Mouse (Mus musculus) mouse trophoblast stem cell (cell line): ENCODE data around the gene Bmp8b.
"Not testable (repeated sequence)": the region's sequence is repeated elsewhere in the genome, so short reads cannot be mapped to it uniquely, and the experiment has no call there.

Experiments
- in situ Hi-C, 2 experiments: fragments of 300-500 bp; cut with MseI, MboI; formaldehyde crosslinking; loops; 2 replicates in 1 of 2; 3 replicates in 1 of 2; pipeline ENCODE4 v1.15.1; 2025

Gene Bmp8b

DNA sequence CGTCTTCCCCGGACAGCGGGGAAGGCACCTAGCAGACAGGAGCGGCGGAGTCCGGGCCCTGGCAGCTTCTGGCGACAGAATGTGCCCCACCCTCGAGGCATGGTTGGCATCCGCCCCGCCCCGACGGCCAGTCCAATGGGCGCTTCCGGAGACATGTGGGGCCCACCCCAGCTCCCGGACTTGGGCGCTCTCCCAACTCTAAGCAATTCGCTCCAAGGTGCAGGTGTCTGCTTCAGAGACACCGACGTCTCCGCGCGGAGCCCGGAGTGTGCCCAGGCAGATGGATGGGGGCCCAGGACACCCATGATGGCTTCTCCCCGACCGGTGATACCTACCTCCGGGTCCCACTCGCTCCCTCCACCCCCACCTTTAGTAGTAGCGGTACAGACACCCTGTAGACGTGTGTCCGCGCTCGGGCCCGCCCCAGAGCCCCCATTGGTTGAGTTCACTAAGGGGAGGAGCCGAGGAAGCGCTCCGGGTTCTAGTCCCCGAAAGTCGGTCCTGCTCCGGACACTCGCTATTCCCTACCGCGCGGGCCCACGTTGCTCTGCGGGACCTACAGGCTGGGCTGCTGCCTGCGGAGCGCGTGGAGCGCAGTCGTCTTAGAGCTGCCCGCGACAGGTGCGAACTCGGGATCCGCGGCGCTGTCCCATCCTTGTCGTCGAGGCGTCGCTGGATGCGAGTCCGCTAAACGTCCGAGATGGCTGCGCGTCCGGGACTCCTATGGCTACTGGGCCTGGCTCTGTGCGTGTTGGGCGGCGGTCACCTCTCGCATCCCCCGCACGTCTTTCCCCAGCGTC, at the start of gene Bmp8b:
TSS of gene Bmp8b (plus strand) at position 515 of the 800 bp plus-strand sequence.
- in situ Hi-C loops, result no loop called here

DNA sequence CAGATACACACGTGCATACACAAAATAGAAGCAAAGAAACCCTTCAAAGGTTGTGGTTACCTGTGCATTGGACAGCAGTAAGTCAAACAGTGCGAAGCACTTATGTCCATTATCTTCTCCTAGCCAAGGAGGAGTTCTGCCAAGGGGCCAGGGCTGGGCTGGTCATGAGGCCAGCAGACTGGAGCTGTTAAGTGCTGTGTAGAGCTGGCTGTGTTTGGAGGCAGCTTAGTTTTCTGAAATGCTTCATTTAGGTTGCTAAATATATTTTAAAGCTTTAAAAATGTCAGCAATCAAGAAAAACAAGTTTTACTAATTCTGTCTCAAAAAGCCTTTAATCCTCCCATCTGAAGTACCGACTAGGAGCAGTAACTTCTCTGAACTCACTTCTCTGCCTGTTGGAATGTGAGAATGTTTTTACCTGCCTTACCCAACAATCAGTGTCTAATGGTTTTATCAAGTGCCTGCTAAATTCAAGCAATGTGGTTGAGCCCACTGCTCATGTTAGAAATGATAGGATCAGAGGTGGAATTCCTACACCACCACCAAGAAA, 48.3 kb upstream of the Bmp8b start:
- in situ Hi-C loops, result no loop called here

DNA sequence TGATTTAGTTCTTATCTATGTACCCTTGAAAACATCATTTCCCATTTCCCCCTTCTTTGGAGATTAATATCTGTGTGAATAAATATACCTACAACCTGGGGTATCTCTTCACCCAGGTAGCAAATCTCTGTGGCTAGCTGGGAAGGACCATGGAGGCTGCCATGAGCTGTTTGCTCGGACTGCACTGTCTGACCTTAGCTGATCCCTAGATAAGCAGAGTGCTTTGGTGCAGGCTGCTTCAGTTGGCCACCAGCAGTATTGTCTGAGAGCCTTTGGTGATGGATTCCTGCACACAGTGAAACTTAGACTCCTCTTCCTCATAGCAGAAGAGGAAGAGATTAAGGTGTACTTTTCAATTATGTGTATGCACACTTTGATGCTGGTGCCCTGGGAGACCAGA, 47.0 kb upstream of the Bmp8b start:
- in situ Hi-C loops, result no loop called here

DNA sequence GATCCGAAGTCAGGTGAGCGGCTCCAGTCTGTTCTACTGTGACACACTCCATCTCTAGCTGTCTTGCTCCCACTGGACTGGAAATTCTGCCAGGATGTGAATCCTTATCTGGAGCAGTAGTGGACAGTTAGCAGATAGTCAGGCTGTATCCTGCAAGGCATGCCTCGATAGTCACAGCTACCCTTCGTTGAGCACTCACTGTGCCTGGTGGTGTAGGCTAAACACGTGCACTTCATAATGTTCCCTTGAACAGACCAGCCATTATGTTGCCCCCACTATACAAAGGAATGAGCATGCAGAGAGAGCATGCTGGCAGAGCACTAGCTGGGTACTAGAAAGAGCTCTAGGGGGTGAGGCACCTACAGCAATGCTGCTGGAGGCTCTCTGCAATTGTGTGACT, 43.2 kb upstream of the Bmp8b start:
- in situ Hi-C loops, result no loop called here

DNA sequence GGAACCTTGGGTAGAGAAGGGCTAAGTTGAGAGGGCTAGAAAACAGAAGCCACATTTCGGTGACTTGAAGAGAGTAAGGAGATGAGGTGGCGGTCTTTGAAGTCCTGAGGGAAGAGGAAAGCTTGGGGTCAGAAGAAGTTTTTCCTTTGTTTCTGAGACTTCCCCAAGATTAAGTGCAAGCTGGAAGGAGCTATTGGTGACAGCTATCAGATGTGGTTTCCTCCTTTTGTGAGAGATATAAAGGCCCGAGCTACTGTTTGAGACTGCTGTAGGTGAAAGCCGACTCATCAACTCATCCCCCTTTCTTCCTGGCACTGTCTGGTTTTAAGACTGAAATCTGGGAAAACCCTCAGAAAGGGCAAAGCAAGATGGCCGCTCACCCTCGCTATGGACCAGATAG, 36.3 kb upstream of the Bmp8b start:
- in situ Hi-C loops, result no loop called here

DNA sequence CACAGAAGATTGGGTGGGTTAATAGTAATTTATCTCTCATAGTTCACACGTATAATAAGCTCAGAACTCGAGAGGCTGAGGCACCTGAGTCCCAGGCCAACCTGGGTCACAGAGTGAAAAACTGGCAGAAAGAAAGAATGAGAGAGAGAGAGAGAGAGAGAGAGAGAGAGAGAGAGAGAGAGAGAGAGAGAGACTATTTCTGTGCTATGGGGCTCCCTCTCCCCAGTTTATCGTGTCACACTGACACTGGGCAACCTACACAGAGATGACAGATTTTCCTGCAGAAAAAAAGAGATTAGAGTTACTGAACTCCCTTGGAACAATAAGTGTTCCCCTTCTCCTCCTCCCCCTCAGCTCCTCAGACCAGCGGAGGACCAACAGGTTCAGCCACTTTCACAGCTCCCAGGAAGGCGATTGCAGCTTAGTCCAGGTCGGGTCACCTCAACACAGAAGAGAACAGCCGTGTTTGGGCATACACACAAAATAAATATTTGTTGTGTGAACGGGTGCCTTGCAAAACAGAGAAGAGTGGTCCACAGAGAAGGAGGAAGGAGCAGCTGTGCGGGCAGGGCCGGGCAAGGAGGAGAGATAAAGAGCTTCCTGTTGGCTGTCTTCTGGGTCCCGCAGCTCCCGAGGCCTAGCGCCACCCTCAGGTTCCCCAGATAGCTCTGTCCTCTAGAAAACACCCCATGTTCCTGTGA, 33.5 kb upstream of the Bmp8b start:
- in situ Hi-C loops, result no loop called here

DNA sequence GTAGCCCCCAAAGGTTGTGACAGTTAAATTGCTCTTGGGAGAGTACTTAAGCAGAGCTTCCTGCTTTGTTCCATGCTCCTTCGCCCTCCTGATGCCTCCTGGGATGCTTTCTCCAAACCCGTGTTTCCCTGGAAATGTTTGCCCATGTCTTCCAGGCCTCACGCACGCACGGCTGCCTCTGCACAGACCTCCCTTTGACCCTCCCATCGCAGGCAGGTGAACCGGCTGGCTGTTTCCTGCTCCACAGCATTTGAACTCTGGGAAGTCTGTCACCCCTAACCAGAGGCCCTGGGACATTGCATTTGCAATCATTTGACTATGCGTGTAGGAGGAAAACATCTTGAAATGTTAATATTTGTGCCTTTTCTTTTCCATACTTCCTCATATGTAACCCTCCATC, 28.0 kb upstream of the Bmp8b start:
- in situ Hi-C loops, result no loop called here

DNA sequence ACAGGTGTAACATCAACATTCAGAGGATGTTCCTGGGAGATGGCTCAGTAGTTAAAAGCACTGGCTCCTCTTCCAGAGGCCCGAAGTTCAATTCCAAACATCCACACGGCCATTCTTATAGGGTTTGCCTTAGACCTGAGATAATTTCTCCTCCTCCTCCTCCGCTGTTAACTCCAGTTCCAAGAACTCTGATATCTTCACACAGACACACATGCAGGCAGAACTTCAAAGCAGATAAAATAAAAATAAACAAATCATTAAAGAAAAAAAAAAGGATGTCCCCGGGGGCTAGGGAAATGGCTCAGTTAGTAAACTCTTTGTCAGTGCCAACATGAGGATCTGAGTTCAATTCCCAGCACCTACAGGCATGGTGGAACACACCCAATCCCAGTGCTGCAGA, 26.7 kb upstream of the Bmp8b start:
- in situ Hi-C loops, result no loop called here

DNA sequence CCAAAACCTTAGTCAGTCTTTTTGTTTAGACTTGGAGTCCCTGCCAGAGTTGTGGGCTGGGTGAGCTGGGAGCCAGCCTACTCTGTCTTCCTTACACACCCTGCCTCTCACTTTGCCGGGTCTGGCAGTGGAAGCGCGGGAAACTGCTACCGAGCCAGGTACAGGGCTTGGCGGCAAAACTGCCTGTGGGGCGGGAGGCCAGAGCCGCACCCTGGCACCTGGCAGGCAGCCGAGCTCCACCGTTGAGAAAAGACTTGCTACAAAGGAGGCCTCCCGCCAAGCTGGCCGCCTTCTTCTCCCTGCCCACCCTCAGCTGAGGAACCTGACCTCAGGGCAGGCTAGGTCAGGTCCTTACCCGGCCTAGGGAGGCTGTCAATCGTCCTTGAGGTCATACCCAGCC, 24.2 kb upstream of the Bmp8b start:
- in situ Hi-C loops, result loop anchor here in 1 of 2 experiments (5.0 to 10.0 kb wide), 2 partner anchors 83 to 166 kb away; partner anchors contain the start of gene Mycl

DNA sequence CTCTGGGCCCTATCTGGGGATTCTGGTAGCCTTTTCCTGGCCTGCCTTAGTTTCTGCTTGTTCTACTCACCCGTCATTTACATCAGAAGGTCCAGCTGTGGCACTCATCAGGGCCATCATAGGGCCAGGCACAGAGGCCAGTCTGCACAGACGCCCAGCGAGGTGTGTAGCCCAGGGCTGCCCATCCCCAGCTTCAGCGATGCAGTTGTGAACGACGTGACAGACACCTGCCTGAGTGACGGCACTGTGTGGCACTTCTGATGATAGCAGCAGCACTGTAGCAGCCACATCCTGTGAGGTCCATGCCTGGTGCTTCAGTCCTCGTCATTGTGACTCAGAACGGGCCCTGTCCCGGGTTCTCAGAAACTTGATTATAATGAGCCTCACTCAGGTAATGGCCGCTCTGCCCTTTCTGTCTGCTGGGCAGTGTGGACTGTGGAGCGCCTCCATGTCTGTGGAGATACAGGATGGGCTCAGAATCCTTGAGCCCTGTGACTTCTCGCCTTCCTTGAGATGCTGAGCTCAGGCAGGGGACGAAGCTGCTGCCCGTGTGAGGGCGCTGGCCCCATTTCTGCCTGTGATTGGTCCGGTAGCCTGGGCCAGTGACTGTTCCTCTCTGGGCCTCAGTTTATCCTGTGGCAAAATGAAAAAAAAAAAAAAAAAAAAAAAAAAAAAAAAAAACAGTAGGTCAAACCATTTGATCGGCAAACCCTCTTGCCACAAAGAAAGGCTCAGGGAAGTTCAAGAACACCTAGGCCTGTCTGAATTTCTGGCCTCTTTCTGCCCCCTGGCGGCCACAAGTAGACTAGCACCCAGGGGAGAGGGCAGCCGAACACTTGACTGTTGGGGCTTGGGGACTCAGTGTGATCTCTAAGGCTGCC, 22.4 kb upstream of the Bmp8b start:
- in situ Hi-C loops, result loop anchor here in 1 of 2 experiments (5.0 to 10.0 kb wide), 2 partner anchors 85 to 168 kb away; partner anchors contain the start of gene Mycl

DNA sequence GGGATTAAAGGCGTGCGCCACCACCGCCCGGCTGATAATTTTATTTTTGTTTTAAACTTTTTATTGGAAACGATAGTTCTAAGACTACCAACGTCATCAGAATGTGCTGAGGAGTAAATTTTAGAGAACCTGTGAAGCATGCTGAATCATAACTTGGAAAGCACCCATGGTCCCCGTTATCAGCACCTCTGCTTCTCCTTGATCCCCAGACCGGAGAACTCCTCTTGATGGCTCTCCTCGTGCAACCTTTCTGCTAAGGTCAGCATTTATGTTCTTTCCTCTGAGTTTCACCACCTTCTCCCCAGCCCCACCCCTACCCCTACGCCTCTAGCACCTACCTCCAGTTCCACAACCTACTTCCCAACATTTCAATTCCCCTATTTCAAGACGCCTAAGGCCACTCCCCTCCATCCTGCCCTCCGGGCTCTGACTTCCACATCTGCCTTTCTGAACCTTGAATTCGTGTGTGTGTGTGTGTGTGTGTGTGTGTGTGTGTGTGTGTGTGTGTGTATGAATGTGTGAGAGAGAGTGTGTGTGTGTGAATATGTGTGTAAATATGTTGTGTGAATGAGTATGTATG, 21.6 kb upstream of the Bmp8b start:
- in situ Hi-C loops, result loop anchor here in 1 of 2 experiments (5.0 to 10.0 kb wide), 2 partner anchors 86 to 169 kb away; partner anchors contain the start of gene Mycl

DNA sequence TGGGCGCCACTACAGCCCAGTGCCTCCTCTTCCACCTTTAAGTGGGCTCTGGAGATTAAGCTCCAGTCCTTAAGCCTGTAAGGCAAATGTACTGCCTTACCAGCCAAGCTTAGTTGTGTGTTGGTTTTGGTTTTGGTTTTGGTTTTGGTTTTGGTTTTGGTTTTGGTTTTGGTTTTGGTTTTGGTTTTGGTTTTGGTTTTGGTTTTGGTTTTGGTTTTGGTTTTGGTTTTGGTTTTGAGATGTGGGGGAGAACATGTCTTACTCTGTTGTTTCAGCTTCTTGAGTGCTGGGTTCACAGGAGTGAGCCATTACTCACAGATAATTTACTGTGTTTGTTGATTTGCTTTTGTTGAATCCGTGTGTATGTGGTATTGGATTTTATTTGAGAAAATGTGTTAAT, 19.7 kb upstream of the Bmp8b start:
- in situ Hi-C loops, result loop anchor here in 1 of 2 experiments (10.0 kb wide), 1 partner anchor 170 kb away; no protein-coding TSS in a partner anchor

DNA sequence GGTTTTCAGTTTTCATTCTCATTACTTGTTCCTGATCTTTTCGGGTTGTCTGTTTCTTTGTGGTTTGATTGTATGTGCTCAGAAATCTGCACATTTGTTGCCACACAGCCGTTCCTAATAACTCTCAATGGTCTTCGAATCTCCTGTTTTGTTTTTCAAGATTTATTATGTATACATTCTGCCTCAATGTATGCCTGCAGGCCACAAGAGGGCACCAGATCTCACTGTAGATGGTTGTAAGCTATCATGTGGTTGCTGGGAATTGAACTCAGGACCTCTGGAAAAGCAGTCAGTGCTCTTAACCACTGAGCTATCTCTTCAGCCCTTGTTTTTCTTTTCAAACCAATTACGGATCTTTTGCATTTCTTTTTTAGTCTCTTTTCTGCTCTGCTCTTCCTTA, 18.6 kb upstream of the Bmp8b start:
- in situ Hi-C loops, result loop anchor here in 1 of 2 experiments (10.0 kb wide), 1 partner anchor 172 kb away; no protein-coding TSS in a partner anchor

DNA sequence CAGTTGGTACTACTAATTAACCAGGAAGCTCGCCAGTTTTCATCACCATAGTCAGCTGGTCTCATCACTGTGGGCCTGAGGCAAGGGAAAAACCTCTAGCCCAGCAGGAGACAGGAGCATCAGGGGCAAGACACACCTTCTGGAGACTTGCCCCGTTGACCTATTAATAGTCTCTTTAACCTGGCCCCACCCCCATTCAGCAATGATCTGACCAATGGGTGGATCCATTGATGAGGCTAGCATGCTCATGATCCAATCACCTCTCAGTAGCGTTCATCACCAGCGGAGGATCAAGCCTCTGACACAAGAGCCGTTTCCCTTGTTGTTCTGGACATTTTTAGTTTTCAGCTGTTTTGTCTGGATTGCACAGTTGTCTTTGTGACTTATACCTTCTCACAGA, 12.3 kb upstream of the Bmp8b start:
- in situ Hi-C loops, result no loop called here

DNA sequence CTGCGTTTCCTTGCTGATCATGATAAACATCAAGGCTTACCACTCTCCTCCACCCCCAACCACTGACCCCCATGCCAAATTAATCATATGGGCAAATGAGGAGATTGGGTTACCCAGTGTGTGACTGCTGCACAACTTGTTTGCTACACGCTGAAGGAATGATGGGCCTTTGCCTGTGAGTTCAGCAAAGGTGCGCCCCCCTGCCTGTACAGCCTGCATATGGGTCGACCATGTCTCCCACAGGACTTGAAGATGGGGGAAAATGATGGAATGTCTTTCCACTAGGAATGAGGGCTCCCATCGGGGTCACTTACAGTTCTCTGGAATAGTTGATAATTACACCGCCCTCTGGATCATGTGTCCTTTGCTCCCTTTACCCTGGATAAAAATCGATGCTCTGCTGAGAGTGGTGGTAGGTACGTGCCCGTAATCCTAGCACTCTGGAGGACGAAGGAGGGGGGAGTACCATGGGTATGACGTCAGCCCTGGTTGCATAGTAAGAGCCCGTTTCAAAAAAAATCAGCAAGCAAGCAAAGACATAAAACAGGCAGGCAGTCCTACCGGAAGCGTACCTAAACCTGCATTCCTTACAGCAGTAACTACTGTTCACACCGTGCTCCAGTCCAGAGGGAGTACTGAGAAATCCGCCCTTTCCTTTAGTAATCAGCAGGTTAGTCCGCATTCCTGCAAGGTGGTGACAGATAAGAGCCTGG, 11.7 kb upstream of the Bmp8b start:
- in situ Hi-C loops, result no loop called here

DNA sequence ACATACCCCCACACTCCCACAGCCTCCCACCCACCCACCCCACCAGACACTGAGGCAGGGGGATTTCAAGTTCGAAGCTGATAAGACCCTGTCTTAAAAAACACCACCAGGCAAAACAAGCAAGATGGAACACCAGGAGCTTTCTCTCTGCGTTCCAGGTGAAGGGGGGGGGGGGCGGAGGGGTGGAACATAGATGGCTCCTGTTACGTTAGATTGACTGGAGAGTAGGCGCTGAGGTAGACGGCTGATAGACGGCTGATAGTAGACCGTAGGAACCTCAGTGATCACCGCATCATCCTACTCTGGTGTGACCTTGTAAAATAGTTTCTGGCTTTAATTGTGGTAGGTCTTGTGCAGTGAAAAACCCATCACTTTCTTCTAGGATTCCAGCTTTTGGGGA, 11.1 kb upstream of the Bmp8b start:
- in situ Hi-C loops, result no loop called here

DNA sequence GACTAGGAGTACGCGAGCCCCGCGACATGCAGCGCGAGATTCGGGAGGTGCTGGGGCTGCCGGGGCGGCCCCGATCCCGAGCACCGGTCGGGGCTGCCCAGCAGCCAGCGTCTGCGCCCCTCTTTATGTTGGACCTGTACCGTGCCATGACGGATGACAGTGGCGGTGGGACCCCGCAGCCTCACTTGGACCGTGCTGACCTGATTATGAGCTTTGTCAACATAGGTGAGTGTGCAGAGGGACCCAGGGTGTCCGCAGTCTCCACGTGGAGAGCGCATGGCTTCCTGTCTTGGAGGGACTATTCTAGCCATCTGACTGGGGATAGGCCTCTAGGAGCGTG, 456 bp downstream of the Bmp8b start:
- in situ Hi-C loops, result no loop called here

DNA sequence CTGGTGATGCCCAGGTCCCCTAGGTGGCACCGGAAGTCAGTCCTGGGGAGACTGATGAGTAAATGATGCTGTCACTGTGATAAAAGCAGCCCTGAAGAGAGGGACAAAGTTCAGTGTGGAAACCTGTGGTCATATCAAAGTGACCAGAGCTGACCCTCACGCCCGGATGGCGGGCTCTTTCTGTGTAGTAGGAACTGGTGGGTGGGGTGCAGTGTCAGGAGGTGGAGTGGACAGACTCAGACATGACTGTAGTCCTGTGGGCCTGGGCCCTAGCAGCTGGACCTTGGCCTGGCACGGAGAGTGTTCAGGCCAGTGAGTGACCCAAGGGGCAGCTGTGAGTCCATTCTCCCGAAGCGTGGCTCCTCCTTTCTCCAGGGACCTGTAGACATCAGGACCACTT, 964 bp downstream of the Bmp8b start:
- in situ Hi-C loops, result not testable (repeated sequence)

DNA sequence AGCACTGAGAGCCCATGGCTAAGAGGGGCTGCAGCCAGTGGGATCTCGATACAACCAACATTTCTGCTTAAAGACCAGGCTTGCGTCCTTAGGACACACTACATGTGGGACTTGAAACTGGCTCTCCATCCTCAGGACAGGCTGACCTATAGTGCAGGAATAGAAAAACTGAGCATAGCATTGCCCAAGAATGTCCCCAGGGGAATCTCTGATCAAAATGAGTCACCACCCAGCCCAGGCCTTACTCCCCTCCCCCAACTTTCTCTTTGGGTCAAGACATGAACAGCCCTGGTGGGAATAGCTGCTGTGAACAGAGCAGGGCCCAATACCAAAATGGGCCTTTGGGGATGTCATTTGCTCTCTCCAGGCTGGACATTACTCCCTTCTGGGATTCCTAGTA, 1.9 kb downstream of the Bmp8b start:
- in situ Hi-C loops, result no loop called here

DNA sequence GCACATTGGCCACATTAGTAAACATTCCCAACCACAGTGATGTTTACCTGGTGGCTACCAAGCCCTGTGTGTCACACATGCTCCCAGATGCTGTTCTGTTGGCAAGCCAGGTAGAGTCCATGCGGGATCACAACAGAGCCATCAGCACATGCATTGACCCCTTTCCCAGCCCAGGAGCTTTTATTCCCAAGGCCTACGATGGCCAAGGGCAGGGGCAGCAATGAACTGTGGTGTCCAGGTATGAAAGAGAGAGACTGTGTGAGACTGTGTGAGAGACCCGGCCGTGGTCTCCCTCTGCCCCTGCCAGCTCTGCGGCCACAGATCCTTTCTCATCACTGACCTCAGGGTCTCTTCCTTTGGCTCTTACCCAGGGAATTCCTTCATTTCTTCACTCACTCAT, 3.1 kb downstream of the Bmp8b start:
- in situ Hi-C loops, result no loop called here

DNA sequence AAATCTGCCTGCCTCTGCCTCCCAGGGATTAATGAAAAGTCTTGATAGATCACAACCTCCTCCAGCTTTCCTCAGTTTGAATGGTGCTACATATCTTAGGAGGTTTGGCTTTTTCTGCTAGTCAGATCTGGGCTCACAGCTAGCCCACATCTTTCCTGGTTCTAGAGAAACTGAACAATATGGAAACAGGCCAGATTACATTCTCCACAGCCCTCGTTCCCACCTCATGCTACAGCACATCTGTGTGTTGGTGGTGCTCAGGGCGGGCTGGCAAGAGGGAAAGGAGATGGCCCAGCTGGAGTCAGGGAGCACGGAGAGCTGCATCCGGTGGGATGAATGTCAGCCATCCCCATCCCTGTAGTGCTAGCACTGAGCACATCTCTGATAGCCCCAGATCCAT, 5.8 kb downstream of the Bmp8b start:
- in situ Hi-C loops, result no loop called here
